Mouse (Mus musculus) thymus, adult 2 months (tissue): ENCODE measurements around the gene Ccnc.

Experiments
- CTCF ChIP-seq: fragments of 200-500 bp; IDR thresholded peaks from 2 replicates; pipeline ENCODE4 v1.5.1; 2012; ENCODE audit warnings: mild to moderate bottlenecking, control low read depth, low read length, moderate library complexity, borderline replicate concordance; ENCODE audit not compliant: control insufficient read depth, poor library complexity, insufficient read depth; ENCODE audit errors: extremely low read depth
- POLR2A ChIP-seq: fragments of 200-500 bp; IDR thresholded peaks from 2 replicates; pipeline ENCODE4 v1.6.1; 2012; ENCODE audit warnings: mild to moderate bottlenecking, low read length, control low read depth, moderate library complexity; ENCODE audit not compliant: control insufficient read depth, poor library complexity, insufficient read depth; ENCODE audit errors: extremely low read depth

DNA sequence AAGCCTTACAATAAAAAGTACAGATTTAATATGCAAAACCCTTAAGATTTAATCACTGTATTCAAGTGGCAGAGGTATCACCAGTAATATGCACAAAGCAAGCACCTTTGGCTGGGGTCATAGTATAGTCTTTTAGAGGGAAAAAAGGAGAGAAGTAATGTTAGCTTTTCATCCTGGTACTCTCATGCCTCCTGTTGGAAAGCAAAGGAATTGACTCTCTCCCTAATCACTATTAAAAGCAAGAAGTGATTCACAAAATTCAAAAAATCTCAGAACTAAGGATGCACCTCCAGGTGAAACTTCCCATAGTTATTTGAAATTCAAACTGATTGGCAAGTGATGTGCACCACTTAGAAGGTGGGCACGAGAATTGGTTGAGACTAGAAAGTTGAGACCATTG is 22.5 kb upstream of the Ccnc start:
- TF ChIP-seq CTCF (no peak), POLR2A (no peak)
